Mouse (Mus musculus) midbrain, embryonic 15.5 days (tissue): ENCODE data around the gene Gpr107. TPM values are rescaled to one million over a fixed set of nuclear protein-coding genes. Genes with fewer than 3 reads are reported as not detected.

Experiments used
- ATAC-seq: fragments of 200-750 bp; cut with Nextera tagmentation; replicated peaks from 2 replicates; pipeline ENCODE4 v1.8.0; 2017; ENCODE audit warnings: moderate TSS enrichment
- H3K27ac ChIP-seq: fragments of 300-500 bp; sonication (generic); 2 replicates; pipeline ENCODE4 v1.5.1; 2015; ENCODE audit warnings: mild to moderate bottlenecking, inconsistent platforms
- H3K27me3 ChIP-seq: fragments of 300-500 bp; sonication (generic); replicated peaks from 2 replicates; pipeline ENCODE4 v1.6.1; 2015; ENCODE audit warnings: inconsistent platforms
- H3K36me3 ChIP-seq: fragments of 300-500 bp; sonication (generic); replicated peaks from 2 replicates; pipeline ENCODE4 v1.6.1; 2015; ENCODE audit warnings: inconsistent platforms
- H3K4me1 ChIP-seq: fragments of 300-500 bp; sonication (generic); 2 replicates; pipeline ENCODE4 v1.6.1; 2015; ENCODE audit warnings: inconsistent platforms
- H3K4me2 ChIP-seq: fragments of 300-500 bp; sonication (generic); 2 replicates; pipeline ENCODE4 v1.6.1; 2015; ENCODE audit warnings: inconsistent platforms, mild to moderate bottlenecking, moderate library complexity
- H3K4me3 ChIP-seq: fragments of 300-500 bp; sonication (generic); 2 replicates; pipeline ENCODE4 v1.5.1; 2015; ENCODE audit warnings: mild to moderate bottlenecking, inconsistent platforms
- H3K9ac ChIP-seq: fragments of 300-500 bp; sonication (generic); 2 replicates; pipeline ENCODE4 v1.6.1; 2015; ENCODE audit warnings: mild to moderate bottlenecking, inconsistent platforms
- H3K9me3 ChIP-seq: fragments of 300-500 bp; sonication (generic); 2 replicates; pipeline ENCODE4 v1.6.1; 2016; ENCODE audit warnings: inconsistent platforms
- WGBS: fragments of 180-500 bp; shearing (Covaris S2); methylation state at CpG from one replicate; pipeline ENCODE4 v1.1.7; 2015; ENCODE audit warnings: mixed read lengths; 5-methylcytosine and 5-hydroxymethylcytosine counted together
- polyA plus RNA-seq: library from polyadenylated mRNA; unstranded; fragments of >200 nt; fragmentation: Nextera tagmentation; extraction: Ambion mirVana; gene quantifications from 2 replicates; pipeline ENCODE4 v1.2.1, GENCODE M21; 2015

The Gpr107 gene
- polyA plus RNA-seq, 1 experiment from 2014 or later: 41.0 TPM

- no peak; the same call in 1 of the 2 replicates for ATAC-seq
- Histone ChIP-seq H3K9ac (peak overlapping the region; percentile 95), H3K9me3 (no peaks in the 10 kb centered on the region), H3K36me3 (0 out of 2 replicates have a peak, but pooled peaks cover 3% of the 10 kb centered on the region), H3K27me3 (no peaks in the 10 kb centered on the region; the same call in 1 of the 2 replicates), H3K4me3 (peak overlapping the region; percentile 96), H3K4me1 (peaks cover 41% of the 10 kb centered on the region), H3K4me2 (peak overlapping the region; percentile 77), H3K27ac (peak overlapping the region; percentile 91)
- WGBS: 9% methylated on average over 5 of the region's 5 CpGs
Measured at GRCm38 (mm10) chr2:31245051-31245450, 92.9 kb downstream of the Gpr107 start.

DNA sequence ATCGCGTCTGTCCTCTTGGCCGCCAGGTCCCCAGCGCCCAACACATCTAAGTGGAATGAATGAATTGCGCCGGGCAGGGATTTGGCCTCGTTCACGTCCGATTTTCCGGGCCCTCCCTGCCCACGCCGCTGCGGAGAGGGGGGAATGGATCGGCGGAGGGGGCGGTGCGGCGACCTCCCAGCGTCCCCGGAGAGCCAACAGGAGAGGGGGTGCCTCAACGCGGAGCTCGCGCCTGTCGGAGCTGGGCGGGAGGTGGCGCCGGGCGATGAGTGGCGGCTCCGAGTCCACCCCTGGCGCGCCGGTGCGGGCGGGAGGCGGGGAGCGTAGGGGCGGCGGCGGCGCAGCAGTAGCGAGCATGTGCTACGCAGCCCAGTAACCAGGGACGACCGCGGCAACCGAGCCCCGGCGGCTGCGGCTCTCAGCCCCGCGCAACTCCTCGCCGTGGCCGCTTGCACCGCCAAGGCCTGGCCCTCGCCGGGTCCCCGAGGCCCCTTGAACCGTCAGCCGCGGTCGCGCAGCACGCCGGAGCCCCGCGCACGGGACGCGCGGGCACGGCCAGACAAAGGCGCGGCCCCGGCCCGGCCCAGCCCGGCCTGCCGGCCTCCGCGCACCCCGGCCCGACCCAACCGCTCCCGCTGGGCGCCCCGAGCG, 93.5 kb downstream of the Gpr107 start, which contains the start of gene Ncs1:
Gene Ncs1 (plus strand): TSS at position 333 of the 651 bp plus-strand sequence.
- WGBS: under 1% methylated on average over 68 of the region's 89 CpGs
- peak within 1 kb of the TSS; percentile 96 for H3K4me3 ChIP-seq
- H3K4me2 ChIP-seq: peak within 1 kb of the TSS; percentile 77
- H3K4me1 ChIP-seq: peaks cover 46% of the 10 kb centered on the region
- no peaks in the 10 kb centered on the region; the same call in 1 of the 2 replicates for H3K27me3 ChIP-seq
- H3K9me3 ChIP-seq: no peaks in the 10 kb centered on the region
- H3K36me3 ChIP-seq: 0 out of 2 replicates have a peak, but pooled peaks cover 3% of the 10 kb centered on the region
- H3K9ac ChIP-seq: peak within 1 kb of the TSS; percentile 95
- peak; percentile 88 for ATAC-seq
- peak within 1 kb of the TSS; percentile 91 for H3K27ac ChIP-seq

DNA sequence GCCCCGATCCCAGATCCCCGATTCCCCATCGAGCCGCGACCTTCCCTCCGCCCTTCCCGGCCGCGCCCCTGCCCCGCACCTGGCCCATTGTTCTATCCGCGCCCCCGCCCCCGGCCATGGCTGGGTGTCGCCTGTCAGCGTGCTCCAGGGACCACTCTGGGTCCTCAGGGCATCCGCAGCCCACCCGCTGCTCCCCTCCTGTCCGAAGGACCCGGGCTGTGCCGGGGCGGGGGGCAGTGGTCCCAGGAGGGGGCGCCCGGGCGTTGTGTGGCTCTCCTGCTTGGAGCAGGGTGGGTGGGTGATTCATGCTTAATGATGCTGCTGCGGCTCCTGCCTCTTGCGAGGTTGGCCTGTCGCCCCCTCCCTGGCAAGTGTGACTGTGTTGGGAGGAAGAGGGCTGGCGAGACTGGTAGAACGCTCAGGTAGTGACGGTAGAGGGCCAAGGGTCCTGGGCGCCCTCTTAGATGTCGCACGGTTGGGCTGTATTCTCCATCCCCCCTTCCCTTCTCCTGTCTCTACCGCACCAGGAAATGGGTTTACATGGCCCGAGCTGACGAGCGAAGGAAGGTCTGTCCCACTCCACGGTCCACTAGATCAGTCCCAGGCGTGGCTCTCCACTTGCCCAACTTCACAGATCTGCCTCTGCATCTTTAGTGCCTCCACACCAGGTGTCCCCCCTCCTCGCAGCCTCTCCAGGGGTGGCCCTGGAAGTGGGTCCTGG, 94.3 kb downstream of the Gpr107 start:
- H3K4me2 ChIP-seq: peak overlapping the region; percentile 77
- no peaks in the 10 kb centered on the region; the same call in 1 of the 2 replicates for H3K27me3 ChIP-seq
- WGBS: under 1% methylated on average over 41 of the region's 41 CpGs
- H3K27ac ChIP-seq: peak overlapping the region; percentile 91
- 0 out of 2 replicates have a peak, but pooled peaks cover 3% of the 10 kb centered on the region for H3K36me3 ChIP-seq
- peak overlapping the region; percentile 96 for H3K4me3 ChIP-seq
- peak; percentile 45 for ATAC-seq
- peaks cover 54% of the 10 kb centered on the region for H3K4me1 ChIP-seq
- H3K9ac ChIP-seq: peak overlapping the region; percentile 95
- no peaks in the 10 kb centered on the region for H3K9me3 ChIP-seq

DNA sequence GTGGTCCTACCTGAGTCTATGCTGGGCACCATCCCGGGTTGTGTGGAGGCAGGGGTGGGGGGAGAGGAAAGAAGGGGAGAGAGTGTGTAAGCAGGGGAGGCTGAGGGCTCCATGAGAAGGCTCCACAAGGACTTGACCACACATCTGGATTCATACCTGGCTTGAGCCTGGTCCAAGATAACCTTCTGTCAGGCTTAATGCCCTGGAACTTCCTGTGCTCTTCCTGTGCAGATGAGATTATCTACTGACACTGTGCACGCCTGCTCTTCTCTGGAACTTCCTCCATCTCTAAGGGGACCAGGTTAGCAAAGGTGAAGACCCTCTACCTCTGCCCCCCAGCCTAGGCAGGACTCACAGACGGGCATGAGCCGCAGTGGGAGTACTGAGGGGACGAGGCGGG, 96.7 kb downstream of the Gpr107 start:
- 91% methylated on average over 6 of the region's 6 CpGs for WGBS
- no peaks in the 10 kb centered on the region for H3K27me3 ChIP-seq
- H3K9ac ChIP-seq: no peak overlapping the region
- no peak overlapping the region for H3K4me2 ChIP-seq
- 0 out of 2 replicates have a peak, but pooled peaks cover 3% of the 10 kb centered on the region for H3K36me3 ChIP-seq
- peaks cover 56% of the 10 kb centered on the region for H3K4me1 ChIP-seq
- H3K27ac ChIP-seq: no peak overlapping the region
- H3K4me3 ChIP-seq: no peak overlapping the region
- ATAC-seq: no peak
- no peaks in the 10 kb centered on the region for H3K9me3 ChIP-seq

- H3K9me3 ChIP-seq: no peaks in the 10 kb centered on the region
- ATAC-seq: no peak
- H3K4me3 ChIP-seq: no peak overlapping the region
- no peak overlapping the region for H3K27ac ChIP-seq
- 96% methylated on average over 4 of the region's 4 CpGs for WGBS
- H3K4me1 ChIP-seq: peaks cover 73% of the 10 kb centered on the region
- no peak overlapping the region for H3K4me2 ChIP-seq
- H3K27me3 ChIP-seq: no peaks in the 10 kb centered on the region
- 0 out of 2 replicates have a peak, but pooled peaks cover 3% of the 10 kb centered on the region for H3K36me3 ChIP-seq
- no peak overlapping the region for H3K9ac ChIP-seq
Measured at GRCm38 (mm10) chr2:31252167-31252566, 100.1 kb downstream of the Gpr107 start.

DNA sequence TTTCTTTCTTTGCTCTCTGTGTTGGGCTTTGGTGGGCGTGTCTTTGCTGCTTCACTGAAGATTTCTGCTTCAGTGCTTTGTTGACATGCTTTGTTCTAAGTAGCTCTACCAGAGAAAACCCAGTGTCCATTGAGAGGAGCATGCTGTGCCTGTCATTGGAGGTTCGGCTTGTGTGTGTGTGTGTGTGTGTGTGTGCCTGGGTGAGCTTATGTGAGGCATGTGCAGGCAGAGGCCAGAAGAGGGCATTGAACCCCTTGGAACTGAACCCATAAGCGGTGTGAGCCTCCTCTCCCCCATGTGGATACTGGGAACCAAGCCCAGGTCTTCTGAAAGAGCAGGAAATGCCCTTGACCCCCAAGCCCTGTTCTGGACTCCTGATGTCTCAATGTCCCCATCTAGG, 101.3 kb downstream of the Gpr107 start:
- Histone ChIP-seq H3K27ac (no peak overlapping the region), H3K4me1 (peaks cover 71% of the 10 kb centered on the region), H3K9ac (no peak overlapping the region), H3K9me3 (no peaks in the 10 kb centered on the region), H3K27me3 (no peaks in the 10 kb centered on the region), H3K36me3 (0 out of 2 replicates have a peak, but pooled peaks cover 3% of the 10 kb centered on the region), H3K4me2 (no peak overlapping the region), H3K4me3 (no peak overlapping the region)
- WGBS: 43% methylated on average over 3 of the region's 3 CpGs
- ATAC-seq: no peak

GRCm38 (mm10) chr2:31254806-31255205, 102.7 kb downstream of the Gpr107 start:
- no peaks in the 10 kb centered on the region for H3K9me3 ChIP-seq
- no peak overlapping the region for H3K9ac ChIP-seq
- no peak overlapping the region for H3K27ac ChIP-seq
- H3K4me3 ChIP-seq: no peak overlapping the region
- ATAC-seq: no peak
- H3K27me3 ChIP-seq: no peaks in the 10 kb centered on the region
- no peak overlapping the region for H3K4me2 ChIP-seq
- peaks cover 73% of the 10 kb centered on the region for H3K4me1 ChIP-seq
- H3K36me3 ChIP-seq: no peaks in the 10 kb centered on the region
- 98% methylated on average over 3 of the region's 3 CpGs for WGBS

GRCm38 (mm10) chr2:31255952-31256938, 104.1 kb downstream of the Gpr107 start:
- Histone ChIP-seq H3K4me2 (no peak overlapping the region; the same call in 1 of the 2 replicates), H3K27ac (peak overlapping the region; percentile 48; the same call in 1 of the 2 replicates), H3K9ac (no peak overlapping the region), H3K27me3 (no peaks in the 10 kb centered on the region), H3K4me3 (no peak overlapping the region), H3K4me1 (peaks cover 62% of the 10 kb centered on the region), H3K9me3 (no peaks in the 10 kb centered on the region), H3K36me3 (no peaks in the 10 kb centered on the region)
- WGBS: 19% methylated on average over 21 of the region's 21 CpGs
- ATAC-seq: no peak

DNA sequence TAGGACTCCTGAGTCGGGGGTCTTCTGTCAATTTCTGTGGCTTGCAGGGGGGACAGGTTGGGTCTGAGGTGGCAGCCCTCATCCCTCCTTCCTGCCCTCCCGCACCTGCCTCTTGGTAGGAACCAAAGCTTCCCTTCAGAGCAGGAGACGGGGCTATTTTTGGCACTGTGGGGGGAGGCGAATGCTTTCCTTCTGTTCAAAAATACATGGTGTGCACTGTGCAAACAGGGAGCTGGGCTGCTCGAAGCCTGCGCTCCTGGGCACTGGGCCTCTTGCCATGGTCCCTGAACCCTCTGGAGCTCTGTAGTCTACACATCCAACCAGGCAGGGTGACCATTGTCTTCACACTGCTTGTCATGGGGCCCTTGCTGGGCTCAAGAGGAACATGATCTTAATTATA, 105.0 kb downstream of the Gpr107 start:
- Histone ChIP-seq H3K4me1 (peaks cover 59% of the 10 kb centered on the region), H3K36me3 (no peaks in the 10 kb centered on the region), H3K4me3 (no peak overlapping the region), H3K27me3 (no peaks in the 10 kb centered on the region), H3K9ac (no peak overlapping the region), H3K27ac (no peak overlapping the region), H3K4me2 (no peak overlapping the region), H3K9me3 (no peaks in the 10 kb centered on the region)
- 65% methylated on average over 6 of the region's 6 CpGs for WGBS
- ATAC-seq: no peak

GRCm38 (mm10) chr2:31258609-31259366, 106.7 kb downstream of the Gpr107 start:
- H3K27ac ChIP-seq: no peak overlapping the region

GRCm38 (mm10) chr2:31259367-31259920, 107.3 kb downstream of the Gpr107 start:
- Histone ChIP-seq H3K4me2 (peak overlapping the region; percentile 57), H3K27me3 (no peaks in the 10 kb centered on the region), H3K9me3 (no peaks in the 10 kb centered on the region), H3K27ac (no peak overlapping the region), H3K9ac (no peak overlapping the region), H3K4me1 (peaks cover 76% of the 10 kb centered on the region), H3K36me3 (no peaks in the 10 kb centered on the region), H3K4me3 (peak overlapping the region; percentile 31)
- ATAC-seq: no peak
- 23% methylated on average over 9 of the region's 9 CpGs for WGBS

More at GRCm38 (mm10) chr2:31258609-31259366, 106.7 kb downstream of the Gpr107 start:
- Histone ChIP-seq H3K9ac (no peak overlapping the region), H3K27me3 (no peaks in the 10 kb centered on the region), H3K9me3 (no peaks in the 10 kb centered on the region), H3K4me1 (peaks cover 76% of the 10 kb centered on the region), H3K4me3 (peak overlapping the region; percentile 31), H3K36me3 (no peaks in the 10 kb centered on the region), H3K4me2 (peak overlapping the region; percentile 57)
- ATAC-seq: peak; percentile 55; the same call in 1 of the 2 replicates
- WGBS: 12% methylated on average over 22 of the region's 22 CpGs
